Mouse (Mus musculus) testis, postnatal 10 days (tissue): ENCODE data around the gene P3h1.

Experiments used
- DNase-seq: peaks from one replicate; pipeline ENCODE4 v3.0.0; 2021; ENCODE audit warnings: low spot score

Gene P3h1

DNA sequence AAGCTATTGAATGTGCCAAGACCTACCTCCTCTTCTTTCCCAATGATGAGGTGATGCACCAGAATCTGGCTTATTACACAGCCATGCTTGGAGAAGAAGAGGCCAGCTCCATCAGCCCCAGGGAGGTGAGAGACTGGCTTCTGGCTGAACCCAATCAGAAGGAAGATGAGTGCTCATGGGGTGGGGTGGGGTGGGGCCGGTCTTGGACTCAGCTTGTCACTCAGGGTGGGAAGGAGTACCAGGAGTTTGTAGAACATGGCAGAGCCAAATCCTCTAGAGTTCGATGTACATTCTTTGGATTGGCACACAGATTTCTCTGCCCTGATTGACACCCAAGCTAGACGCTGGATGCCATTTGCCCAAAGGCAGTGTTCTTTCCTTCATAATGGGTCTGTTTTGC is 5.9 kb downstream of the P3h1 start:
- DNase-seq = no peak

- no peak for DNase-seq
Observed at GRCm38 (mm10) chr4:119239181-119239682, 6.5 kb downstream of the P3h1 start.

- peak; percentile 69 for DNase-seq
Observed at GRCm38 (mm10) chr4:119241664-119242063, 8.9 kb downstream of the P3h1 start.

- no peak for DNase-seq
Observed at GRCm38 (mm10) chr4:119242571-119242970, 9.9 kb downstream of the P3h1 start.

DNA sequence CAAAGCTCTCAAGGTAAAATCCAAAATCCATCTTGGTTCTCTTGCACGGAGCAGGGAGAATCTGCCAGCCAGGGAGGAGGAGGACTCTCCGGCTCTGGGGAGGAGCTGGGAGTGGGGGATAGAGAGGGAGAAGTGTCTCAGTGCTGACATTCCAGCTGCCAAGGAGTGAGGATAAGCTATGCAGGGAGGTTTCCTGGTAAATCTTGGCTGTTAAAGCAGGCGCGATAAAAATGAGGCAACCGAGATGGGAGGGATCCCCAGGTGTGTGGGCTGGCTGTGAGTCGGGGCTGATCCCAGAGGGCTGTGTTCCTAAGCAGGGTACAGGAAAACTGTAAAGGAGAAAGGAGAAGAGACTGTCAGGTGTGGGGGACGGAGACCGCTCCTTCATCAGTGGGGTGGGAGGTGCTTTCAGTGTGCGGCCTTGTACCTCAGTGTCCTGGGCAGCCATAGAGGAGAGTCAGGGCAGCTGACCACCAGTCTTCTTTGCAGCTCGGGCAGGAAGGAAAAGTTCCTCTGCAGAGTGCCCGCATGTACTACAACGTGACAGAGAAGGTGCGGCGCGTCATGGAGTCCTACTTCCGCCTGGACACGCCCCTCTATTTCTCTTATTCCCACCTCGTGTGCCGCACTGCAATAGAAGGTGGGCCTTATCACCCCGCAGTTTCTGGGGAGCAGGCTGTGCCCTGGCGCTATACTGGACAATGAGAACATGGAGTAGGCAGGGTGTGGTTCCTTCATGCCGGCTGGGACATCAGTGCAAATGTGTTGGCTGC is 11.9 kb downstream of the P3h1 start:
- no peak for DNase-seq

- peak; percentile 61 for DNase-seq
Observed at GRCm38 (mm10) chr4:119245556-119245955, 12.8 kb downstream of the P3h1 start.

- DNase-seq = no peak
Observed at GRCm38 (mm10) chr4:119245961-119246360, 13.2 kb downstream of the P3h1 start.

DNA sequence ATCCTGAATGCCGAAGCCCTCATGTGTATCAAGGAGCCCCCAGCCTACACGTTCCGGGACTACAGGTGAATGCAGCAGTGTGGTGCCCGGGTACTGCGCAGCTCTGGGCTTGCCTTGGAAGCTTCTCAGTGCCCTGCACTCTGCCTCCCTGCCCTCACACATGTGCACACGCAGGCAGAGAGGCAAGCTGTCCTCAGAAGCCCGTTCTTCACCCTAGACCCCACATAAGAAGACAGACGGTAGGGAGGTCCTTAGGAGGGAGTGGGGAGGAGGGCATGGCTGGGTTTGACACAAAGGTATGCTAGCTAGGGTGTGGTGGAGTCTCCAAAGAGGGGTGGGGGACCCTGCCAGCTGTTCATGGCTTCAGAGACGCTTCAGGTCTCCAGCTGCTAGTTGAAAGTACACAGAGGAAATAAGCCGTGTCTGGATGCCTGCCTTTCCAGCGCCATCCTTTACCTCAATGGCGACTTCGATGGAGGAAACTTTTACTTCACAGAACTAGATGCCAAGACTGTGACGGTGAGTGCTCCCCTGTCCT is 14.0 kb downstream of the P3h1 start:
- no peak for DNase-seq

DNA sequence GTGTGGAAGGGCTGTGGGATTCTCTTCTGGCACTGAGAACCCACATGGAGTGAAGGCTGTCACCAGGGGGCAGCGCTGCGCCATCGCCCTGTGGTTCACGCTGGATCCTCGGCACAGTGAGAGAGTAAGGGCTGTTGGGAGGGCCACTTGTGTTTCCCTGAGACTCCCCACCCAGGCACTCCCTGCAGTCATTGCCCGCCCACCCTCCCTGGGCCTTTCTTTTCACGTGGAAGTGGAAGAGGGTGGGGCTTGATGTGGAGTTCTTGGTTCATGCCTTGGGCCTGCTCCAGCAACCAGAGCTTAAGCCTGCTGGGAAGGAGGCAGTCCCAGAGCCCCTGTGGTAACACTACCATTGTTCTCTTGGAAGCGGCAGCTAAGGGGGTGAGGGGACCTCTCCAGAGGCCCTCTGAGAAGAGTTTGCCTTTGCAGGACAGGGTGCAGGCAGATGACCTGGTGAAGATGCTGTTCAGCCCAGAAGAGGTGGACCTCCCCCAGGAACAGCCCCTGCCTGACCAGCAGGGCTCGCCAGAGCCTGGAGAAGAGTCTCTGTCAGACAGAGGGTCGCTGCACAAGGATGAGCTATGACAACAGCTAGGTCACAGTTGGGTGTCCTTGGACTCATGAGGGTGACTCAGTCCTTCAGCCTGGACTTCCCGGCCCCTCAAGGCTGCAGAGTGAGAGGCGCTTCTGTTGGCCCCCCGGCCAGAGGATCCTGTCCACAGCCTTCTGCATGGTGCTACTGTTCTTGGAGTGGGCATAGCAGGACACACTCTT is 14.9 kb downstream of the P3h1 start:
- peak; percentile 88 for DNase-seq

- DNase-seq = no peak
Observed at GRCm38 (mm10) chr4:119248407-119248965, 15.8 kb downstream of the P3h1 start.

DNA sequence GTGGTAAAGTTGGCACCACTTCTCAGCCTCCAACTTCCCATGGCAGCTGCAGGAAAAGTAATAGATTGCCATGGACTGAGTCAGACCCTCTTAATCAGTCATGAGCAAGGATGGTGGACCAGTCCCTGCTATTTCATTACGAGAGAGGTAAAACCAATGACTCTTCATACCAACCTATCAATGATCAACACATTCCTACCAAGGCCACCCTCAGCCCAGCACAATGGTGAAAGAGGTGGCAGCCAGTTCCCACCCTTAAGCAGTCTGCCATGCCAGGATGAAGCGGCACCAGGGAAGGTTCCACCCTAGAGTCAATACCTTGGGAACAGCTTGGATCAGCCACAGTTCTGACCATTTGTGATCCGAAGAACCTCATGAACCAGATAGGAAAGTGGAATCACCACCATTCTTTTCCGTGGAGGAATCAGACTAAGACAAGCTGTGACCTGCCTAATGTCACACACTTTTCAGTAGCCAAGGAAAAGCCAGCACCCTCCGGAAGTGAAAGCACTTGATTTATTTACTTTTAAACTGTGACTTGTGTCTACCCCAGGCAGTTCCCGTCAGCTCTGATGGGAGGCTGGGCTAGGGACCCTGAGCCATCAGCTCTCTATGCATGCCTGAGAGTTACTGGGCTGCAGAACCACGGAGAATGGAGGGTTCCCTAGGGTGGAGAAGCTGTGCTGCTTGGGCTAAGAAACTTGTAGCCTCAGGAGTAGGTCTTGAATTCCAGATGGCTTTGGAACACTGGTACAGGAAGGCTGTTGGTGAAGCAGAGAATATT is 19.5 kb downstream of the P3h1 start:
- no peak for DNase-seq

GRCm38 (mm10) chr4:119254012-119254618 is 21.4 kb downstream of the P3h1 start:
- no peak for DNase-seq

DNA sequence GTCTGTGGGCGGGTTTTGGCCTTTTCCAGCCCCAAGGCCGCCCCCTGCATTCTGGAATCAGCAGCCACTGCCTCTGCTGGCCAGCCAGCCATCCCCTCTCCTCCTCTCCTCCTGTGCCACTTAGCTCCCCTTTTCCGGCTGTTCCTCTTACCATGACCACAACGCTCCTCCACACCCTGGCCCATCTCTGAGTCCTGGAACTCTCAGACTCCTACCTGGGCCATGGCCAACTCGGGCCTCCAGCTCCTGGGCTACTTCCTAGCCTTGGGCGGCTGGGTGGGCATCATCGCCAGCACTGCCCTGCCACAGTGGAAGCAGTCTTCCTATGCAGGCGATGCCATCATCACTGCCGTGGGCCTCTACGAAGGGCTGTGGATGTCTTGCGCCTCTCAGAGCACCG is 22.6 kb downstream of the P3h1 start, which contains the start of gene Cldn19:
Cldn19 (plus strand) TSS at position 64 of the 400 bp plus-strand sequence.
- no peak for DNase-seq

DNA sequence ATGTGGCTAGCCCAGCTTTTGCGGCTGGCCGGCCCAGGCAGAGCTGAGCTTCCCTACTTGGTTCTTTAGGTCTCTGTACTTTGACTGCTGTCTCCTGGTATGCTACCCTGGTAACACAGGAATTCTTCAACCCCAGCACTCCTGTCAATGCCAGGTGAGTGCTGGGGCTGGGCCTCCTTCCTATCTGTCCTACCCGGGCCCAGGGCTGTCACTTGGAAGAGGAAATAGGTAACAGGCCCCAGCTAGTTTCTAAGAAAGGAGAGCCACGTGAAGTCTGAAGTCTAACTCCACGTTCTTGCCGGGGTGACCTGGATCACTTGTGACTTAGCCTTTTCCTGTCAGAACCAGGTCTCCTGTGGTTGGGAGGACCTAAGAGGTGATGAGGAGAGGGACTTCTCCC is 24.4 kb downstream of the P3h1 start:
- DNase-seq = no peak

DNA sequence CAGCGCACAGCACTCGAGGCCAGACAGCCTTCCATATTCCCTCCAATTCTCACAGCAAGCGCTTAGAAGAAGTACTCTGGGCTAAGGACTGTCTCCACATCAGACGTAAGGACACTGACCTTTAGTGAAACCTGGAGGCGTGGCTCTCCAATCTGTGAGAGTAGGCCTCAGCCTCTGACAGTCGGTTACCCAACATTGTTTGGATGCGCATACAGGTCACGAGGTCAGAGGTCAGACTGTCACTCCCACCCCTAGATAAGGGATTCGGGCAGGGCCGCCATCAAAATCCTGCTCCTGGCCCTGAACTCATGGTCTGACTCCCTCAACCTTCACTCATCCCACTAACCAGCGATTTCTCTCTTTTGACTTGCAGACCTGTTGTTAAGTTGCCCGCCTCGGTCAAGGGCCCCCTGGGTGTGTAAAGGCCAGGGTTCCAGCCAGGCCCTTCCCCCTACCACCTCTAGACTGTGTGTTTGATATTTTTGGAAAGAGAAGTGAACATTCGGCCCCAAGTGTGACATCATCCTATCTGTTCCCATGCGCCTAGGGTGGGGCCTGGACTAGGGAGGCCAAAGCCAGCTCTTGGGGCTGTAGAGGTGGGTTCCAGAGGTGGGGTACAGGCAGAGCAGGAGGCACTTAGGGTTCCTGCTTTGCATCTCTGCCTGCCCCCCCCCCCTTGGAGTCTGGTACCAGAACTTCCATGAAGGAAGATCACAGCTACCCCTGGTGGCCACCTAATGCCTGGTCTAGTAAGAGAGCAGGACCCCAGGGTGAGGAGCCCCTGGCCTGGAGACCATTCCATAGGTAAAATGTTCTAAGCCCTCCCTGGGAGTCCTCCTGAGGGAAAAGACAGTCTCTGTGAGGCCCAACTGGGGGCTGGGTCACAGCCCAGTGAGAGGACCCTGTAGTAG is 26.9 kb downstream of the P3h1 start:
- DNase-seq = no peak

DNA sequence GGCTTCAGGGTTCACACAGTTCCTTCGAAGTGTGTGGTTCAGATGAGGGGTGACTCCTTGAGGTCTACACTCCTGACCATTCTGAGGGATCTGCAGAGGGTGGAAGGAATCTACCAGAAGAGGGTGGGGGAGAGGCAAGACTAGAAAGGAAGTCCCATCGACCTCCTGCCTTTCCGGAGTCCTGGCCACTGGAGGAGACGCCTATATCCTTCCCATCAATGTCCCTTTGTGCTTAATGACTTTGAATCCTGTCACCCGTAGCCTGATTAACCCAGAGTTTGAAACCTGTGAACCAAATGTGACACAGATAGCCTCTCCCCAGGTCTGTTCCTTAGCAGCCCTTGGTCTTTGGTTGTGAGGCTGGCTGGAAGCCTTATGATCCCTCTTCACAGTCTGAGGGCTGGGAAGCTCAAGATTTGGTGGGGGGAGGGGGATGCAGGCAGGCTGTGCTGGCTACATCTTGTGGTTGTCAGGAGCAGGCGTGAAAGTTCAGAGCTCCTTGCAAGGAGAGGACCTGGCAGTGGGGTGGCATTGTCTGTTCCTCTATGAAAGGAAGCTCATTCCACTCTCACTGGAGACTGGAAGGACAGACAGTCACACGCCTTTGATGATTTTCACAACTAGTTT is 28.5 kb downstream of the P3h1 start:
- DNase-seq = no peak

DNA sequence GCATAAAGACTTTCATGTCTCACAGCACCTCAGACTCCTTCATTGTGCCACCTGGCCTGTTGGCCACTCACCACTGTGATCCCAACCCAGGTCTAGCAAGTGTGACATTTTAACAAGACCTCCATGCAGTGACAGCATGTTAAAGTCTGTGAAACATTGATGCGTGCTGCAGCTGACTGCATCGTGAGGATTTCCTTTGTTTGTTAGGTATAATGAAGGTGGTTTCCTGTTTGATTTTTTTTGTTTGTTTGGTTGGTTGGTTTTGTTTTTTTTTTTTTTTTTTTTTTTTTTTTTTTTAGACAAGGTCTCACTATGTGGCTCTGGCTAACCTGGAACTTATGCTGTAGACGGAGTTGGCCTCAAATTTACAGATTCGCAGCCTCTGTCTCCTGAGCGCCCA is 29.8 kb downstream of the P3h1 start:
- no peak for DNase-seq

DNA sequence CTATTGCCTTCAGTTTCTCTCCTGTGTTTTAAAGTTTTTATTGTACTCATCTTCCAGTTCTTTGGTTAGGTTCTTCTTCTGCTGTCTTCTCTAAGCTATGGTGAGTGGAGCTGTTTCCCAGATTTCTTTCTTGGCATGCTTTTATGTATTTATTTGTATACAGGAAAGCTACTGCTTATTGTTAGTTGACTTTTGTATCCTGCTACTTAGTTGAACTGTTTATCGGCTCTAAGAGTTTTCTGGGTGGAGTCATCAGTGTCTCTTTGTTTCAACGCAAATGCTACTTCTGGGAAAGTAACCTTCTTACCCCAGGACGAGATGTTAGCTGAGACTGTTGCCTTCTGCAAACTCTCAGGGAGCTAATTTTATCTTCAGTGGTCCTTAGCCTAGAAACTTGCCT is 30.7 kb downstream of the P3h1 start:
- DNase-seq = no peak

GRCm38 (mm10) chr4:119266606-119267005 is 33.9 kb downstream of the P3h1 start:
- peak; percentile 14 for DNase-seq

- peak; percentile 22 for DNase-seq
Observed at GRCm38 (mm10) chr4:119274627-119275026, 41.9 kb downstream of the P3h1 start.
